In genomic region chr7:39650483-39651102, GRCm38 (mm10) we compare ENCODE assay signal across 19 mouse cellular contexts.
DNase-seq lines count a peak whose midpoint lies in the region; ATAC-seq lines count a peak whose summit lies in the region.
"Had no signal": no experiment of that assay in that cellular context is flagged by ENCODE, and none has a peak within 500 bp of the region (broad histone marks: within the 10 kb centered on the region; RNA-seq: fewer than 3 reads in every experiment).

No protein-coding gene starts in this region.

- peak; percentile 48 for ATAC-seq in activated CD4-positive, CD25-positive, alpha-beta regulatory T cell, adult 4 months
- ATAC-seq in megakaryocyte progenitor cell, adult 5-6 weeks (replicated peaks; ENCODE audit: poor library complexity) = 0 out of 2 replicates have a peak, but pooled peaks have one; percentile 34
- ATAC-seq in cerebellum, adult (ENCODE audit: insufficient number of reproducible peaks, low FRiP score, low TSS enrichment) = no peak
- ATAC-seq: forebrain, embryonic 14.5 days; hindbrain, embryonic 16.5 days; intestine, embryonic 15.5 days had no signal

- DNase-seq in heart, adult 11 months = peak; percentile 61
- no peak for DNase-seq in heart, adult 18-20 months
- no peak for DNase-seq in yolk sac, embryonic 10.5 days (ENCODE audit: low spot score)
- DNase-seq in right cerebral cortex, adult 18-20 months = no peak
- DNase-seq: adrenal gland, adult 8-10 months; B cell, adult 2 months; cerebellum, adult 11-12 months; cerebellum, adult 9-11 months; cerebellum, postnatal 36 days; gastrocnemius, adult 2 months; gastrocnemius, postnatal 25 days; heart, postnatal 10 days; heart, postnatal 4 days had no signal
